Mouse (Mus musculus) forebrain, embryonic 14.5 days (tissue): ENCODE results near the gene Foxred1. TPM values are rescaled to one million over a fixed set of nuclear protein-coding genes. Genes with fewer than 3 reads are reported as not detected.

Experiments
- ATAC-seq: fragments of 200-750 bp; cut with Nextera tagmentation; 2 replicates; pipeline ENCODE4 v1.8.0; 2017; ENCODE audit warnings: mild to moderate bottlenecking, moderate library complexity
- DNase-seq: peaks from one replicate; pipeline ENCODE4 v3.0.0-alpha.2; 2015; ENCODE audit warnings: low spot score
- H3K27ac ChIP-seq: fragments of 300-500 bp; sonication (generic); 2 replicates; pipeline ENCODE4 v1.5.1; 2014; ENCODE audit warnings: low read depth, mild to moderate bottlenecking, control low read depth, low read length, moderate library complexity
- H3K27me3 ChIP-seq: fragments of 300-500 bp; sonication (generic); replicated peaks from 2 replicates; pipeline ENCODE4 v1.6.1; 2014; ENCODE audit warnings: low read length, control low read depth, mixed read lengths; ENCODE audit not compliant: control insufficient read depth, insufficient read depth
- H3K36me3 ChIP-seq: fragments of 300-500 bp; sonication (generic); 2 replicates; pipeline ENCODE4 v1.6.1; 2014; ENCODE audit warnings: low read length, control low read depth; ENCODE audit not compliant: control insufficient read depth, insufficient read depth
- H3K4me1 ChIP-seq: fragments of 300-500 bp; sonication (generic); 2 replicates; pipeline ENCODE4 v1.6.1; 2014; ENCODE audit warnings: antibody characterized with exemption, low read length, control low read depth; ENCODE audit not compliant: control insufficient read depth, insufficient read depth
- H3K4me2 ChIP-seq: fragments of 300-500 bp; sonication (generic); 2 replicates; pipeline ENCODE4 v1.6.1; 2014; ENCODE audit warnings: mild to moderate bottlenecking, control low read depth, low read length
- H3K4me3 ChIP-seq: fragments of 300-500 bp; sonication (generic); 2 replicates; pipeline ENCODE4 v1.5.1; 2014; ENCODE audit warnings: low read depth, low read length, control low read depth
- H3K9ac ChIP-seq: fragments of 300-500 bp; sonication (generic); 2 replicates; pipeline ENCODE4 v1.6.1; 2014; ENCODE audit warnings: mild to moderate bottlenecking, low read length, control low read depth, moderate library complexity
- H3K9me3 ChIP-seq: fragments of 300-500 bp; sonication (generic); replicated peaks from 2 replicates; pipeline ENCODE4 v1.6.1; 2016; ENCODE audit warnings: low read length, control low read depth, mixed read lengths; ENCODE audit not compliant: control insufficient read depth
- WGBS: fragments of 180-500 bp; shearing (Covaris S2); extraction: QIAGEN DNeasy Blood & Tissue Kit; methylation state at CpG from one replicate; pipeline ENCODE4 v1.1.7; 2014; 5-methylcytosine and 5-hydroxymethylcytosine counted together
- polyA plus RNA-seq: library from polyadenylated mRNA; unstranded; fragments of >200 nt; fragmentation: Nextera tagmentation; extraction: Ambion mirVana; gene quantifications from 2 replicates; pipeline ENCODE4 v1.2.1, GENCODE M21; 2014

Gene Foxred1
- polyA plus RNA-seq, 1 experiment from 2014 or later, result 24.9 TPM

DNA sequence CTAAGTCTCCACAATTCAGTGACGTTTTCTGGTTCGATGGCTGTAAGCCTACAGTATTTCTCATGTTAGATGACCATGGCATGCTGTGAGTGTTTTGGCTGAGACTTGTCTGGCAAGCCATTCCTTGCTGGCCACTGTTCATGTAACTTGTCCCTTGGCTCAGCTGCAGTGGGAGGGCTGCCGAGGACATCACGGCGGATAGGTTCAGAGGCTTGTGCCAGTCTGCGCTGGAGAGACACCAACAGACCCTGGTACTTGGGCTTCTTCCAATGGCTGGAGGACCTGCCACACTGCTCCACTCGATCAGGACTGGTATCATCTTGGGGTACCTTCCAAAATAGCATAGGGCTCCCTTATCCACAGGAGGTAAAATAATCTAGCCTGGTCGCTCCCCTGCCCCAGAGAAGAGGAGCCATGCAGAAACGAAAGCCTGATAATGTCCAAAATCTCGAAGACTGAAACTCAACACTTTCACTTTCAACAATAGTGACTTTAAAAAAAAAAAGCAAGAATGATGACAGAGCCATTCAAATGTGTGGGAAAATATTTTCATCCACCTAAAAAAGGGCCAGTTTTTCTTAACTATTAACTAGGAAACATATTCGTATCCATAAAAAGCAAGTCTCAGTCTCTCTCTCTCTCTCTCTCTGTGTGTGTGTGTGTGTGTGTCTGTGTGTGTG, 47.7 kb downstream of the Foxred1 start:
- Histone ChIP-seq H3K4me2 (no peak overlapping the region), H3K36me3 (peaks cover 4% of the 10 kb centered on the region), H3K27ac (no peak overlapping the region), H3K4me3 (no peak overlapping the region), H3K27me3 (no peaks in the 10 kb centered on the region), H3K9ac (no peak overlapping the region), H3K9me3 (no peaks in the 10 kb centered on the region), H3K4me1 (peaks cover 4% of the 10 kb centered on the region; the same call in 1 of the 2 replicates)
- DNase-seq (no peak), ATAC-seq (no peak)
- WGBS, result 91% methylated on average over 11 of the region's 11 CpGs

DNA sequence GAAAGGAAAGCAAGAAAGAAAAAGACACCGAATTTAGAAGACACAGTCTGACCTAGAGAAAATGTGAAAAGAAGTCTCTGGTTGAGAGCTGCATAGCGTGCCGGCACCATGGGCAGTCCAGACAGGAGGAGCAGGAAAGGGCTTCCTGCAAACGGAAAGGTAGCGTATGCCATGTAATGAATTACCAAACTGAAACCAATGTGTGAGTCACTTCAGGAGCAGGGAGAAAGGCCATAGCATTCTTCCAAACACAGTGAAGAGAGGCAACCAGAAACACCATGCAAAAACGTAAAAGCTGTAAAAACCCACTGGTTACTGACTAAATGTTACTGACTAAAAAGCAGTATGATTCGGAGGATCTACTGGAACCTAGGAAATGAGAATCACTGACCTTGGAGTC, 49.1 kb downstream of the Foxred1 start:
- 86% methylated on average over 7 of the region's 7 CpGs for WGBS
- ATAC-seq (no peak), DNase-seq (no peak)
- Histone ChIP-seq H3K4me1 (no peaks in the 10 kb centered on the region), H3K9me3 (no peaks in the 10 kb centered on the region), H3K27ac (no peak overlapping the region), H3K4me2 (no peak overlapping the region), H3K4me3 (no peak overlapping the region), H3K27me3 (no peaks in the 10 kb centered on the region), H3K36me3 (peaks cover 4% of the 10 kb centered on the region), H3K9ac (no peak overlapping the region)

DNA sequence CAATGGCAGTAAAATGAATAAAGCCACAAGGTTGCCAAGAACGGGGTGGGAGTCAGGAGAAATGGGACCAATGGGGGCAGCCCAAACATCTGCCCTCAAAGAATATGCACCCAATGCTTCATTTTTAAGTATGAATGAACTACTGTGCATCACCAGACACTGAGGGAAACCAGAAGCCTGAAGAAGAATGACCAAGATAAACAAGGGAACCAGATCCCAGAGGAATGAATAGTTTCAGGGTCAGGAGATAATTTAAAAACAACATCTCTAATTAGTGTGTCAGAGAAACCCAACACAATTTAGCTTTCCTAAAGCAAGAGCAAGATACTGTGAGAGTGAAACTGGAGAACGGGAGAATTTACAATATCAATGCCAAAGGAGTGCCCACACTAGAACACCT, 50.2 kb downstream of the Foxred1 start:
- 75% methylated on average over 2 of the region's 2 CpGs for WGBS
- H3K4me1 ChIP-seq, result no peaks in the 10 kb centered on the region

DNA sequence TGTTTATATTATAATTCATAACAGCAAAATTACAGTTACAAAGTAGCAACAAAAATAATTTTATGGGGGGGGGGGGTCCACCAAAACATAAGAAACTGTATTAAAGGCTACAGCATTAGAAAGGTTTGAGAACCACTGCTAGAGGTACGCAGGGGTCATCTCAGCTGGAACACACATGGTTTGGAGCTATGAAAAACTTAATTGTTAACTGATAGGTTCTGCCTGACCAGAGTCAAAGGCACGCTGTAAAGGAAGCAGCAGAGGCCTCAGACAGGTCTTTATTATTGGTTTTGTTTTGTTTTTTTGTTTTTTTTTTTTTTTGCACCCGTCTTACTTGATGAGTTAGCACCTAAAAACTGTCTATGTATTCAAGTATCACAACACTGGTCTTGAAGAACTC, 52.4 kb downstream of the Foxred1 start:
- WGBS, result 79% methylated on average over 3 of the region's 3 CpGs
- Histone ChIP-seq H3K36me3 (peaks cover 4% of the 10 kb centered on the region), H3K4me3 (no peak overlapping the region), H3K9me3 (no peaks in the 10 kb centered on the region), H3K9ac (no peak overlapping the region), H3K4me2 (no peak overlapping the region), H3K27me3 (no peaks in the 10 kb centered on the region), H3K27ac (no peak overlapping the region), H3K4me1 (no peaks in the 10 kb centered on the region)
- ATAC-seq (no peak), DNase-seq (no peak)

More for the DNA sequence above, 50.2 kb downstream of the Foxred1 start:
- ATAC-seq (no peak), DNase-seq (no peak)
- Histone ChIP-seq H3K9ac (no peak overlapping the region), H3K4me2 (no peak overlapping the region), H3K4me3 (no peak overlapping the region), H3K27me3 (no peaks in the 10 kb centered on the region), H3K9me3 (no peaks in the 10 kb centered on the region), H3K27ac (no peak overlapping the region), H3K36me3 (peaks cover 4% of the 10 kb centered on the region)

DNA sequence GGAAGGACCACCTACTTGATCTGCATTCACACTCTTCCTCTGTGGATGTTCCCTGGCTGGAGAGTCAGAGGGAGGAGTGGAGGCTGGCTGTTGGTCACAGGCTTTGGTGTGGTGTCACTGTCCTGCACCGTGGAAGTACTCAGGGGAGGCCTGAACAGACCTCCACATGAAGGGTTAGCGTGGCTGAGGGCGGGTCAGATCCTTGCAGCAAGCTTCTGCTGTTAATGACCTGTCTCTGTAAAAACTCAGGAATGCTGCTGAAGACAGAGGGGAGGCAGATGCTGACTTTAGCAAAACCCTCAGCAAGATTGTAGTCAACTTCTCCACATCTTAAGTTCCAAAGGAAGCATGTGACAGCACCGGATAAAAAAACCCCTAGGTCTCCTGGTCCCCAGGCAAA, 54.0 kb downstream of the Foxred1 start:
- no peak overlapping the region for H3K4me2 ChIP-seq
- no peak overlapping the region for H3K9ac ChIP-seq
- no peaks in the 10 kb centered on the region for H3K9me3 ChIP-seq
- ATAC-seq (no peak), DNase-seq (no peak)
- 89% methylated on average over 4 of the region's 4 CpGs for WGBS
- H3K4me3 ChIP-seq, result no peak overlapping the region
- H3K4me1 ChIP-seq, result no peaks in the 10 kb centered on the region
- H3K27me3 ChIP-seq, result no peaks in the 10 kb centered on the region
- no peak overlapping the region for H3K27ac ChIP-seq
- no peaks in the 10 kb centered on the region; the same call in 1 of the 2 replicates for H3K36me3 ChIP-seq

DNA sequence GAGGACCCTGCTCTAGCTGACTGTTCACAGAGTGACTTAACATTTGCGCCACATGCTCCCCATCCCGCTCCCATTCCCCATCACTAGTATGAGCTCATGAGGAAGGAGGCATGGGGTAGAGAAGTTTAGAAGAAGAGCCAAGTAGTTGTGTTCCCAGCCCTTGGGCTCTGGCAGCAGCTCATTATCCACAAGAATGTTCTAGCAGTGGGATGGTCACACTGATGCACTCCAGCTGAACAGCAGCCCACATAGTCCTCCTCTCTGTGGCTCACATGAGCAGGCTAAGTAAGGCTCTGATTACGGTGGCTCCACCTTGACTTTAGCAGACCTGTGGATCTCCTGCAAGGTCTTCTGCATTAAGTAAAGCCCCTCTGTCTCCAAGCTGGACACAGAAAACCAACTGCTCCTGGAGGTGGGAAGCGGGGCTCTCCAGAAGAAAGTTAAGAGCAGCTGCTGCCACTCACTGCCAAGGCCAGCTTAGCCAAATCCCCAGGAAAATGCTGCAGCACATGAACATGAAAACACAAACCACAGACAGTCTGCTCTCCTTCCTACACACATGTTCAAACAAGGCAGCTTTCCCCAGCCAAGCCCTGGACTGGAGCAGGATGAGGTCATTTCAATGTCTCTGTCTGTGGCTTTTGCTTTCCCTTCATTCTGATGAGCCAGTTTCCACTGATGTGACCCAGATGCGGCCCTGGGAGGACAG, 54.7 kb downstream of the Foxred1 start:
- Histone ChIP-seq H3K9me3 (no peaks in the 10 kb centered on the region), H3K9ac (no peak overlapping the region), H3K4me2 (no peak overlapping the region), H3K4me3 (no peak overlapping the region), H3K36me3 (no peaks in the 10 kb centered on the region), H3K27ac (no peak overlapping the region), H3K27me3 (no peaks in the 10 kb centered on the region), H3K4me1 (no peaks in the 10 kb centered on the region)
- ATAC-seq, result no peak
- no peak for DNase-seq
- WGBS, result 94% methylated on average over 5 of the region's 5 CpGs

Other genes starting within 250 kb of the Foxred1 start
- 10.1 and 12.3 TPM in 2 replicates for gene St3gal4, start 91.8 kb downstream of the Foxred1 start, polyA plus RNA-seq
- gene Dcps, start 35.0 kb downstream of the Foxred1 start, polyA plus RNA-seq, result 93.2 and 94.8 TPM in 2 replicates
- 55.1 and 59.0 TPM in 2 replicates for gene Srpr, start 10.9 kb downstream of the Foxred1 start, polyA plus RNA-seq
- gene Tirap, start 10.8 kb downstream of the Foxred1 start, polyA plus RNA-seq, result 3.5 and 3.7 TPM in 2 replicates
- gene Fam118b, start 56.8 kb upstream of the Foxred1 start, polyA plus RNA-seq, result 94.5 and 95.0 TPM in 2 replicates
- gene Rpusd4, start 56.8 kb upstream of the Foxred1 start, polyA plus RNA-seq, result 23.1 and 24.9 TPM in 2 replicates
- gene Cdon, start 210.1 kb upstream of the Foxred1 start, polyA plus RNA-seq, result 10.5 and 11.0 TPM in 2 replicates